Mouse (Mus musculus) limb, embryonic 11.5 days (tissue): ENCODE results near the gene Fam19a2. TPM values are rescaled to one million over a fixed set of nuclear protein-coding genes. Genes with fewer than 3 reads are reported as not detected.

Experiments
- ATAC-seq: fragments of 200-750 bp; cut with Nextera tagmentation; 2 replicates; pipeline ENCODE4 v1.8.0; 2017; ENCODE audit warnings: low read depth; ENCODE audit not compliant: insufficient number of reproducible peaks, low FRiP score, low TSS enrichment
- DNase-seq: peaks from one replicate; pipeline ENCODE4 v3.0.0-alpha.2; 2015; ENCODE audit warnings: low spot score
- H3K27ac ChIP-seq: fragments of 300-500 bp; sonication (generic); replicated peaks from 2 replicates; pipeline ENCODE4 v1.5.1; 2014; ENCODE audit warnings: low read depth, mild to moderate bottlenecking, low read length
- H3K27me3 ChIP-seq: fragments of 300-500 bp; sonication (generic); 2 replicates; pipeline ENCODE4 v1.6.1; 2014; ENCODE audit warnings: mild to moderate bottlenecking, low read length, mixed read lengths; ENCODE audit not compliant: control insufficient read depth, insufficient read depth
- H3K36me3 ChIP-seq: fragments of 300-500 bp; sonication (generic); 2 replicates; pipeline ENCODE4 v1.6.1; 2014; ENCODE audit warnings: mild to moderate bottlenecking, low read length, moderate library complexity, mixed read lengths; ENCODE audit not compliant: control insufficient read depth, insufficient read depth
- H3K4me1 ChIP-seq: fragments of 300-500 bp; sonication (generic); 2 replicates; pipeline ENCODE4 v1.6.1; 2014; ENCODE audit warnings: low read length, mixed read lengths; ENCODE audit not compliant: control insufficient read depth, insufficient read depth
- H3K4me2 ChIP-seq: fragments of 300-500 bp; sonication (generic); 2 replicates; pipeline ENCODE4 v1.6.1; 2014; ENCODE audit warnings: low read depth, mild to moderate bottlenecking, moderate library complexity; ENCODE audit not compliant: severe bottlenecking
- H3K4me3 ChIP-seq: fragments of 300-500 bp; sonication (generic); 2 replicates; pipeline ENCODE4 v1.5.1; 2014; ENCODE audit warnings: low read depth, low read length
- H3K9ac ChIP-seq: fragments of 300-500 bp; sonication (generic); 2 replicates; pipeline ENCODE4 v1.6.1; 2014; ENCODE audit warnings: mild to moderate bottlenecking, low read length
- H3K9me3 ChIP-seq: fragments of 300-500 bp; sonication (generic); 2 replicates; pipeline ENCODE4 v1.6.1; 2016; ENCODE audit warnings: low read length; ENCODE audit not compliant: control insufficient read depth
- WGBS: fragments of 180-500 bp; shearing (Covaris S2); extraction: QIAGEN DNeasy Blood & Tissue Kit; methylation state at CpG from one replicate; pipeline ENCODE4 v1.1.7; 2014; 5-methylcytosine and 5-hydroxymethylcytosine counted together
- polyA plus RNA-seq: library from polyadenylated mRNA; unstranded; fragments of >200 nt; fragmentation: Nextera tagmentation; extraction: Ambion mirVana; gene quantifications from 2 replicates; pipeline ENCODE4 v1.2.1, GENCODE M21; 2014

The Fam19a2 gene
- polyA plus RNA-seq, 1 experiment from 2014 or later: 2.5 TPM

GRCm38 (mm10) chr10:123402460-123402859 lies 138.7 kb downstream of the Fam19a2 start:
- Histone ChIP-seq H3K36me3 (no peaks in the 10 kb centered on the region), H3K27ac (no peak overlapping the region), H3K9me3 (no peaks in the 10 kb centered on the region), H3K4me3 (no peak overlapping the region), H3K4me1 (no peaks in the 10 kb centered on the region), H3K27me3 (no peaks in the 10 kb centered on the region), H3K4me2 (no peak overlapping the region), H3K9ac (no peak overlapping the region)
- ATAC-seq (no peak), DNase-seq (no peak)
- 25% methylated on average over 3 of the region's 3 CpGs for WGBS

DNA sequence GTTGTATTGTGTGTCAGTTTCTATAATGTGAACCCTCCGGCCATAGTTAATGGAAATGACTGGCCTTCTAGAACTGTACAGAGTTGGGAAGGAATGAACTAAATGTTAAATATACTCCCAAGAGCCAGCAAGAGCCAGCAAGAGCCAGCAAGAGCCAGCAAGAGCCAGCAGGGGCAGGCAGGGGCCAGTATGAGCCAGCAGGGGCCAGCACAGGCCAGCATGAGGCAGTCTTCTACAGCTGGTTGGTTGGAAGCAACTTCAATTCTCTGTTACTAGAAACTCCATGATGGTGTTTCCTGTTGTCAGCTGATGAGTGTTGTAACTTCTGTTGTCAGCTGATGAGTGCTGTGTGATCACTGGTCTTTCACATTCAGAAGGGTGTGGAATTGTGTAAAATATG lies 151.2 kb downstream of the Fam19a2 start:
- 88% methylated on average over 1 of the region's 1 CpGs for WGBS
- no peak for ATAC-seq
- DNase-seq: no peak

DNA sequence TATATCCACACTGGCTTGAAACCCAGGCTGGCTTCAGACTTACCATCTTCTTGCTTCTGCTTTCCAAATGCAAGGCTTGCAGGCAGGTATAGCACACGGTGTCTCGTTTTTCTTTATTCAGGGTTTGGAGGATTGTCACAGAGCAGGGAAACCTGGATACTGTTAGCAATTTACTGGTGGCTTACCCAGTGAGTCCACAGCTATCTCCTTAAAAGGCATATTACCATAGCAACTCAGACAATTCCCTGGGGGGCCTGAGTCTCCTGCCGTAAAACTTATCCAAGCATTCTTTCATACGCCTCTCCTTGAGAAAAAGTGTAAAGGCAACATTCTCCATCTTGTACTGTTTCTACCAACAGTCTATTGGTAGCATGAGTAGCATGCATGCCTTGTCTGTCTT lies 152.2 kb downstream of the Fam19a2 start:
- H3K27me3 ChIP-seq: no peaks in the 10 kb centered on the region
- no peaks in the 10 kb centered on the region for H3K36me3 ChIP-seq
- WGBS: 64% methylated on average over 4 of the region's 4 CpGs
- DNase-seq (no peak), ATAC-seq (no peak)
- no peak overlapping the region for H3K4me2 ChIP-seq
- no peaks in the 10 kb centered on the region for H3K4me1 ChIP-seq
- no peak overlapping the region for H3K9ac ChIP-seq
- H3K9me3 ChIP-seq: no peaks in the 10 kb centered on the region
- no peak overlapping the region for H3K27ac ChIP-seq
- H3K4me3 ChIP-seq: no peak overlapping the region

More for the DNA sequence above, 151.2 kb downstream of the Fam19a2 start:
- H3K4me1 ChIP-seq: no peaks in the 10 kb centered on the region
- H3K27ac ChIP-seq: no peak overlapping the region
- H3K9ac ChIP-seq: no peak overlapping the region
- H3K36me3 ChIP-seq: no peaks in the 10 kb centered on the region
- no peaks in the 10 kb centered on the region for H3K9me3 ChIP-seq
- H3K4me2 ChIP-seq: no peak overlapping the region
- no peak overlapping the region for H3K4me3 ChIP-seq
- no peaks in the 10 kb centered on the region for H3K27me3 ChIP-seq

DNA sequence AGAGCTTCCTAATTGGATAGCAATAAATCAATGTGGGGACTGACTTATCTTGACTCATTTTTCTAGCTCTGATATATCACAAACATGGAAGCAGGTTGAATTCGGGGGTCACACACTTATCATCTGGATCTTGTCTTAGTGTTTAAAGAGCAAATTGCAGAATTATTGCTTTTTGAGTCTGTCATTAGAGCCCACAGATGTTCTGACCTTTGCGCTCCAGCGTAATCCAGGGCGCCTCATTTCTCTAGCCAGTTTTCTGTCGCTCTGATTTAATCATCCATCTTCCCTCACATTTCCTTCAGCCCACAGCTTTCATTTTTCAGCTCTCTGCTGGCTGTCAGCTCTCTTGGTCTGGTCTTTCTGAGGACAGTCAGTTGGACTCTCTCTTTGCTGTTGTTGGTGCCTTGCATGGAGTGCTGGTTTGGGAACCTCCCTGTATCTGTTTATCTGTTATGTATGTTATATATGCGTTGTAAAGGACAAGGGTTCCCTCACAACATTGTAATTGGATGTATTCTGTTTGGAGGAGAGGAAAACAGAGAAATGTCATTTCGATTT lies 154.9 kb downstream of the Fam19a2 start:
- ATAC-seq: no peak

DNA sequence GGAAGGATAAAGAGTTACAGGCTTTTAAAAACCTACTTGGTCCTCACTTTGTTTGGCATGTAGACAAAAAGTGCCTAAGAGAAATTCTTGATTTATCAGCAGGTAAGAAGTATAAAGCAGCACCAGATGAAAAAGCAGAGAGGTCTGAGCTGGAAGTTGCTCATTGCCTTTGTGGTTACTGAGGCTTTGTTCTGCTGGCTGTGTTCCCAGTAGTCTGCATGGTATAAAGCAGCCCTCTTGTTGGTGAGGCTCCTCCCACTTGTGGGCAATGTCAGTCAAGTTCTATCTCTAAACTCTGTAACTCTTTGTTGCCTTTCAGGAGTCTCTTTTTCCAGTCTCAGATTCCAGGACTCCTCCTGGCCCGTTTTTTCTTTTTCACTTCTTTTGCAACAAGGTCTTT lies 156.5 kb downstream of the Fam19a2 start:
- Histone ChIP-seq H3K27me3 (no peaks in the 10 kb centered on the region), H3K9ac (no peak overlapping the region), H3K36me3 (no peaks in the 10 kb centered on the region), H3K4me1 (no peaks in the 10 kb centered on the region), H3K4me3 (no peak overlapping the region), H3K9me3 (no peaks in the 10 kb centered on the region), H3K4me2 (no peak overlapping the region), H3K27ac (no peak overlapping the region)
- 84% methylated on average over 1 of the region's 1 CpGs for WGBS
- ATAC-seq (no peak), DNase-seq (no peak)

More for the DNA sequence above, 154.9 kb downstream of the Fam19a2 start:
- Histone ChIP-seq H3K4me2 (no peak overlapping the region), H3K4me1 (no peaks in the 10 kb centered on the region), H3K27me3 (no peaks in the 10 kb centered on the region), H3K36me3 (no peaks in the 10 kb centered on the region), H3K27ac (no peak overlapping the region), H3K9me3 (no peaks in the 10 kb centered on the region), H3K4me3 (no peak overlapping the region), H3K9ac (no peak overlapping the region)
- DNase-seq: no peak
- 58% methylated on average over 7 of the region's 7 CpGs for WGBS

DNA sequence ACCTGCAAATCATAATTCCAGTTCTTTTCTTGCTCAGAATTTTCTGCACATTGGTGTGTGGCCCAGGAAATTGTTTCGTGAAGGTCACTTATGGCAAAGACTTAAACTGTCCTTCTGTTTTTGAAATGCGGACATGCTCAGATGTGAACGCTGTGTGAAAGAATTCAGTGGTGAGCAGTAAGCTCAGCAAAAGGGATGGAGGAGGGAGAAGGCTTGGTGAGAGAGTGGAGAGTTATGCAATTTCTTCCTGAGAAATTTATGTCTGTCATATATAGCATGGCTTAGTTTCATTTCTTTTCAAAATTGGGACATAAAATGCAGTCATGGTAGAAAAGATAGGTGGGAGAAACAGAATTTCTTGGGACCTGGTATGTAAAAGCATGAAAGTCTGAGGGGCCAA lies 160.7 kb downstream of the Fam19a2 start:
- Histone ChIP-seq H3K9me3 (no peaks in the 10 kb centered on the region), H3K4me1 (no peaks in the 10 kb centered on the region), H3K27ac (no peak overlapping the region), H3K27me3 (no peaks in the 10 kb centered on the region), H3K4me2 (no peak overlapping the region), H3K36me3 (no peaks in the 10 kb centered on the region), H3K4me3 (no peak overlapping the region), H3K9ac (no peak overlapping the region)
- DNase-seq (no peak), ATAC-seq (no peak)
- 93% methylated on average over 3 of the region's 3 CpGs for WGBS

DNA sequence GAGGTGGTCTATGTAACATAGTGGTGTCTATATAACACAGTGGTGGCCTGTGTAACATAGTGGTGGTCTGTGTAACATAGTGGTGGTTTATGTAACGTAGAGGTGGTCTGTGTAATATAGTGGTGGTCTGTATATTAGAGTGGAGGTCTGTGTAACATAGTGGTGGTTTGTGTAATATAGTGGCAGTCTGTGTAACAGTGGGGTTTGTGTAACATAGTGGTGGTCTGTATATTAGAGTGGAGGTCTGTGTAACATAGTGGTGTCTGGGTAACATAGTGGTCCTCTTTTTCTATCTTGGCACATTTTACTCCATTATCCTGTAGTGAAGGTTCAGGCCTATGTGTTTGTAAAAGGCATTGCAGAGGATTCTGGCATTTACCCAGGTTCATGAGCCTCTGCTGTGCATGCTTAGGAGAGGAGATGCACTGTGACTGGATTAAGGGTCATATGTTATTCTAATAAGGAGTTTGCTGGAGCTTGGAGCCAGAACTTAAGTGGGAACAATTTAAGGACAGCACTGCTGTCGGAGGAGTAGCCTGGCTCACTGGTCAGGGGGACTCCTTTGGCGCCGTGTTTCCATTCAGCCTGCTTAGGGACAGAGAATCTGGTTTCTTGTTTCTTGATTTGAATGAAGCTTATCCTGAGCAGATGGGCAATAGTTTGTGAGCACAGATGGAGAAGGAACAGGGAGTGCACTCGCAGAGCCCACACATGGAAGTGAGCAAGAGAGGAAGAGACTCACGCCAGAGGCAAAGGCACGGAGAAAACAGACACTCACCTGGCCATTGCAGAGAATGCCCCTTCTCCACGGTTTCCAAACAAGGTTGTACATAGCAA lies 162.9 kb downstream of the Fam19a2 start:
- no peaks in the 10 kb centered on the region for H3K27me3 ChIP-seq
- no peak overlapping the region for H3K27ac ChIP-seq
- H3K4me3 ChIP-seq: no peak overlapping the region
- DNase-seq (no peak), ATAC-seq (no peak)
- H3K4me1 ChIP-seq: no peaks in the 10 kb centered on the region
- H3K9me3 ChIP-seq: no peaks in the 10 kb centered on the region
- no peak overlapping the region for H3K4me2 ChIP-seq
- no peaks in the 10 kb centered on the region for H3K36me3 ChIP-seq
- 87% methylated on average over 8 of the region's 8 CpGs for WGBS
- H3K9ac ChIP-seq: no peak overlapping the region

DNA sequence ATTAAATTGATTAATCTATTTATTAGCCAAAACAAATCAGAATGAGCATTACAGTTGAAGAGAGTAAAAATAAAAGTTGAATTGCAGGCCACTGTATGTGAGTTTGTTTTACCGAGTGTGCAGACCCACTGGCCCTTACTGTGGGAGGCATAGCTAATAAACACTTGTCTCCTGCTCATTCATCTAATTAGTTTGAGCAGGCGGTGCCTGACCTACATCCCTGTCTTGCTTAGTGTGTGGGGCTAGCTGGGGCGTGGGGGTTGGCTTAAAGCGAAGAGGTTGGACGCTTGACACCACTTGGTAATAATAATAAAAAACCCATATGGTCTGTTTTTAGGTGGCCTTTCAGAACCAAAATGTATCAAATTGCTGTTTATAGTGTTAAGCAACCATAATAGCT lies 167.8 kb downstream of the Fam19a2 start:
- no peak for ATAC-seq
- DNase-seq: no peak
- Histone ChIP-seq H3K4me2 (no peak overlapping the region), H3K9ac (no peak overlapping the region), H3K4me1 (no peaks in the 10 kb centered on the region), H3K9me3 (no peaks in the 10 kb centered on the region), H3K27me3 (no peaks in the 10 kb centered on the region), H3K36me3 (no peaks in the 10 kb centered on the region), H3K4me3 (no peak overlapping the region), H3K27ac (no peak overlapping the region)
- 31% methylated on average over 5 of the region's 5 CpGs for WGBS
